Mouse (Mus musculus) 416B (cell line): ENCODE results near the gene 9130409I23Rik.

Experiments
- DNase-seq: peaks from one replicate; pipeline ENCODE4 v3.0.0; 2011; ENCODE audit warnings: low read depth

The 9130409I23Rik gene

DNA sequence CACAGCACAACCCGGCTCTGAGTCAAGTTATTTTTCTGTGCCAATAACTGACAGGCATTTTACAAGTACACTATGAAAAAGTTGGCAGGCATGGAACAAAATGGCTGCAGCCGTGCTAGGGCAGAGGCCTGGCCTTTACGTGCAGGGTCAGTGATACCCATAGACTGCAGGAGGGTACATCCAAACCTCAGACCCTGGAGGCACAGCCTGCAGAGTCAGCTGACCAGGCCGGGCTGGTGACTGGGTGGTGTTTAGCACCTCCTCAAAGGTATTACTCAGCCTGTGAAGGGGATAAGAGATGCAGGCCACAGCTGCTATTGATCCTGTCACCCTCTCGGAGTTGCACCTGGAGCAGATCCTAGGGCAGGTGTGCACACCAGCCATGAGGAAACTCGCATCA, at the start of gene 9130409I23Rik:
Gene 9130409I23Rik (plus strand): TSS at position 301 of the 400 bp plus-strand sequence.
- DNase-seq, result no peak

DNA sequence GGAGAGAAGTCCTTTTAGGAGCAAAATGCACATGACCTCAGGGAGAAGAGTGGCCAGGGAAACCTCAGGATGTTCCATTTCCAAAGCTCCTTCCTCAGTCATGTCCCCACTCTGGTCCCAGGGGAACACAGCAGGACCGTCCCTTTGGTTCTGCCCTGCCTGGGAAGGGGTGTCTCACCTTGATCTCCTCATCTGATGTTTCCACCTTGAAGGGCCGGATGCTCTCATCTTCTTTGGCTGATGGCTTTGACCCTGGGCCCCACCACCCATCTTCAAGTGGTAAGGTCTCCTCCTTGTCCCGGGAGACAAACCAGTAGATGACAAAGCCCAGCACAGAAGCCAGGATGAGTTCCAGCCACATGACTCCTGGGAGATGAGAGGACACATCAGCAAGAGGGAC, 49.4 kb upstream of the 9130409I23Rik start:
- DNase-seq, result no peak

DNA sequence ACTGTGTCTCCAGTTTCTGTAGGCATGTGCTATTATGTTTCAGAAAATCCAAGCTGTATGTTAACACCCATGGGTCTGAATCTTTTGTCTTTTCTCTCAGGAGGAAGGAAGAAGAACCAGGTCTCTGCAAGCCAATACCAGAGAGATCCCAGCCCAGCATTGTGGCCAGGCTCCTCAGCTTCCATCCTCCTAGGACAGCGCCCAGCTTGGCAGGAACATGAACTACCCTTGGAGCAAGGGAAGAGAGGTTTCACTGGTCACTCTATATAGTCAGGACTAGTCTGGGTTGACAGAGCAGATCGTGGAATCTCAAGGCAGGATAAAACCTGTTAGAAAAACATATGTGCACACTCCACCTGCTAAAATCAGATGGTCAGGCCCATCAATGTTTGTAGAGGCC, 47.2 kb upstream of the 9130409I23Rik start:
- DNase-seq, result no peak

DNA sequence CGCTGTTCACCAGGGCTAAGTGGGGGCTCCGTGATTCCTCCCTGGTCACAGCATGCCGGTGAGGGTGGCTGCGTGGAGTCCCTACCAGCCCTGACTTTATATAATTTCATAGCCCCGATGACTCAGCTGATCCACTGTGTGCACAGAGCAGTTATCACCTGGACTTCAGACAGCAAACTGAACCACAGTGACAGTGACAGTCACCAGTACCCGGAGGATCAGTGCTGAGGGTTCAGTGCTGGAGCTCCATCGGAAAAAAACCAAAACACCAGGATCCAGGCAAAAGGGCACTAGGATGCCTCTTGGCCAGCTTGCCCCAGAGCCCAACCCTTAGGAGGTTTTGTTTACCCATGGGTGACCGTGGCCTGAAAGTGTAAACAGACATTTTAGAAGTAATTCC, 45.7 kb upstream of the 9130409I23Rik start:
- DNase-seq, result no peak

DNA sequence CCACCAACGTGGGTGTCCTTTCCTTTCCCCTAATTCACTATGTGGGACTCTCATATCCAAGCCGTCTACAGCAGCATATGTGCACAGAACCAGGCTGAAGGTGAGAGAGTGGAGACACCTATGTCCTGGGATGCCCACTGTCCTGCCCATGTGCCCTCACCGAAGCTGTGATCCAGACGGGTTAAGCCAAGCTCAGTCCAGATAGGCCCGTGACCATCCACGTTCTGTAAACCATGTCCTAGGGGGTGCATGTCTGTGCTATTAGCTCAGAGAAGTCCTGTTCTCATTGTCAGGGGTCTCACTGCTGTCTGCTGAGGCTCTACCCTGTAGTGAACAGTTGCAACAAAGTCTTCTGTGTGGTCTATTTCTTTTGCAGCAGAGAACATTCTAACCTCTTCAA, 43.2 kb upstream of the 9130409I23Rik start:
- DNase-seq, result no peak

DNA sequence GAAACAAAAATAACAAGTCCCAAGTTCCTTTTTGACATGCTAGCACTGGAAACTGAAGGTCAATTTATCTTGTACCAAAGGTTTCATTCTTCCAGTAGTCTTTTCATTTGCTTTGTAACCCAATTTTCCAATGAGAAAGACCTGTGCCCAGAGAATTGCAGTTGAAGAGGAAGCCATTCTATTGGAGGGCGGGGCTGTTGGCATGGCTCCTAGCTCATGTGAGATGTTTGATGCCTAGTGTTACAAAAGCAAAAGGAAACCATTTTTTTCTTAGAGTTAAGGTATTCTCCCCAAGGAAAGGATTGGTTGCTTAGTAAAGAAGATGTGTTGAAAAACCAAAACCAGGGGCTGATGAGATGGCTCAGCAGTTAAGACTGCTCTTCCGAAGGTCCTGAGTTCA, 42.8 kb upstream of the 9130409I23Rik start:
- DNase-seq, result no peak

DNA sequence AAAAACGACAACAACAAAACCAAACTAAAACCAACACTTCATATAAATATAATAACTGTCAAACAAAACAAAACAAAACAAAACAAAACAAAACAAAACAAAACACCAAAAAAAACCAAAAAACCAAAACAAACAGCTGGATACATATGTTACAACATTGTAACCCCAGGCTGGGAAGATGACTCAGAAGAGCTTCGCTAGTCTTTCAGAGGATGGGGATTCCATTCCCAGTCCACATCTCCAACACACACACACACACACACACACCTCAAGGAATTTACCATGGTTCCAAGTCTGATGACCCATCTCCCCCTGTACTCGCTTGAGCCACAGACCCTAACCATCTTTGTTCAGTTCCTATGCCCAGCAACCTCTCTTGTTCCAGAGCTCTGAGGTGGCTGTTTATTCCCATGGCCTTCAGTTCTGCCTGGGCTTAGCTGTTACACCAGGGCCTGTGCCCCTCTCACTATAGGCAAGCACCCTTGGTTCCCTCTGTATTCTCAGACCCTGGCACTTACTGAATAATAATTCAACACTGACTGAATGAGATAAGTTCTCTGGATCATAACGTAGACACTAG, 41.9 kb upstream of the 9130409I23Rik start:
- DNase-seq, result no peak

DNA sequence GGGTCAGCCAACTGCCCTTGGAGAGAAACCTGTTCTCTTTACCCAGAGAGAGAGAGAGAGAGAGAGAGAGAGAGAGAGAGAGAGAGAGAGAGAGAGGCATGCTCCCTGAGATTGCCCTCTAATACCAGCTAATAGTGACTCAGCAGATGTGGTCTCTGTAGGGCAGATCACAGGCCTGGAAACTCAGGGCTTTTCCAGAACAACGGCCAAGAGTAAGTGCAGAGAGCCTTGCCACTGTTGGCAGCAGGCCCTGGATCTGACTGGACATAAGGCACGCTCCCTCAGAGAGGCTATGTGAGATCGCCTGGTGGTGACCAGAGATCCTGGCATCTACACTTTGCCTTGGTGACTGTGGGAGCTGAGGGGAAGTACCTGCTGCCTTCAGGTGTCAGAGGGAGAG, 41.3 kb upstream of the 9130409I23Rik start:
- DNase-seq, result peak; percentile 28

DNA sequence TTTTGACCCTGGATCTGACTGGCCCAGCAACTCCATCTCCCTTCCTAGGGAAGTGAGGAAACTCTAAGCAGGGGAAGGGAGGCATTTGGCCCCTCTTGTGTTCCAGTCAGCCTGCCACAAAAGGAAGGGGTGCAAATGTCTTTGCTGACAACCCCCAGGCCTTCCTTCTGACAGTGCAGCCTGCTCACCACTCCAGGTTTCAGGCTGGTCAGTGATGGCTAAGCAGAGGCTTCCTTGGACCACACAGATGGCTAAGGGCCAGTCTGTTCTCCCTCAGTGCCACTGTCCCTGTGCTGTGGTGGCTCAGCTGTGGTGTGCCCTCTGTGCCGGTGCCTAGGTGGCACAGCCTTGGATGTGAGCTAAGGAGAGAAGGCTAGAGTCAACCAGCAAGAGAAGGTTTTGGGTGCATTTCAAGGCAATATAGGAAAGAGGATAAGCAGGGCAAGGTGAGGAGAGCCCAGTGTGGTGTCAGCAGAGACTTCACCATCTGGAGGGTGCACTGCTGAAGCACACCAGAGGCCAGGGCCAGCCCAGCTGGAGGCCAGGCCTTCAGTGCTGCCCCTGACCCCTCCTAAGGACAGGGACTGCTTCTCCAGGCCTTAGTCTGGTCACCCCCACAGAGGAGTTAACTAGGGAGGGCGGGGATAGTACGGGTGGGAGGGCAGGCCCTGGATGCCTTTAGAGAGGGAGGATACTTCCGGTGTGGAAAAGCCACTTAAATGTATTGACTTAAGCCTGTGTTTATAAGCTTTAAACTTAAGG, 40.7 kb upstream of the 9130409I23Rik start:
- DNase-seq, result no peak

DNA sequence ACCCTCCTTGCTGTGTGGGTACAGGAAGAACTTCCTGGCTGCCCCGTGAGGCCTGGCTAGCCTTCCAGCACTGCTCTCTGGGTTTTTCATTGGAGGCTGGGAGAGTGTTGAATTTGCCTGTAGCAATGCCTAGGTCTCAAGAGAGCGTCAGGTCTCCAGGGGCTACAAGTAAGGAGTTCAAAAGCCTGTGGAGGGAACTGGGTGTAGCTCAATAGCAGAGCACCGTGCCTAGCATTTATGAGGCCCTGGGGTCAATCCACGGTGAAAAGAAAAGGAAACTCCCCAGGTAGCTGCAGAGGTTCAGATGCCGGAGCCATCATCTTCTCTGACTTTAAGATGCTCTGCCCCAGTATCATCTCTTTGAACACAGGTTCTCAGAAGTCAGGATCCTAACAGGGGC, 39.4 kb upstream of the 9130409I23Rik start:
- DNase-seq, result no peak

DNA sequence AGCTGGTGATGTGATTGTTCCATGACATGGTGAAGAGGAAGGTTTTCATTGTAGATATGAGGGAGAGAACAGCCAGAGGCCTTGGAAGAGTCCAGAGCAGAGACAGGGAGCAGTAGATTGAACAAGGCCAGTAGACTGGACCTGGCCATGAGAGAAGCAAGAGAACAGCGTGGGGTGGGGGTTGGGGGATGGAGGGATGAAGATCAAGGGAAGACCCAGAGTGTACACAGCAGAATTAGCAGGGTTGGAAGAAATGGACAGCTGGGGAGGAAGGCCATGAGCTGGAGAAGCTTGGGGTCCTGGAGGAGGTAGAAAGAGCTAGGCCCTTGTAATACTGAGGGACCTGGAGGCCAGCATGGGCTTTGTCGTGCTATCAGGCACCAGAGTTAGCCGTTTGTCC, 38.6 kb upstream of the 9130409I23Rik start:
- DNase-seq, result no peak

DNA sequence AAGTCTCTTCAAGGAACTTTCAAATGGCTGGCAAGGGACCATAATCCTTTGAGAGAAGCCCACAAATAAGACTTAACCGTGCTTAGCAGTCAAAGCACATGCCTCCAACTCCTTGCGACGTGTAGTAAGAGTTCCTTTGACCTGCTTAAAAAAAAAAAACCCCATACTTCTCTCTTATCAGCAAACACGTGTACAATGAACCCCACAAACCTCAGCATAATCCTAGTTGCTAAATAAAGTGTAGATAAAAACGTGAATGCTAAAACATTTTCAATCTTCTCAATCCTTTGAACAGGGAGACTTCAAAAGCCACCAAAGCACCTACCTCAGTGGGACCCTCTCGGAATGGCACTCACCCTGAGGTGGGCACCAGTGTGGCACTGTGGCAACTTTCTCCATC, 37.6 kb upstream of the 9130409I23Rik start:
- DNase-seq, result no peak

DNA sequence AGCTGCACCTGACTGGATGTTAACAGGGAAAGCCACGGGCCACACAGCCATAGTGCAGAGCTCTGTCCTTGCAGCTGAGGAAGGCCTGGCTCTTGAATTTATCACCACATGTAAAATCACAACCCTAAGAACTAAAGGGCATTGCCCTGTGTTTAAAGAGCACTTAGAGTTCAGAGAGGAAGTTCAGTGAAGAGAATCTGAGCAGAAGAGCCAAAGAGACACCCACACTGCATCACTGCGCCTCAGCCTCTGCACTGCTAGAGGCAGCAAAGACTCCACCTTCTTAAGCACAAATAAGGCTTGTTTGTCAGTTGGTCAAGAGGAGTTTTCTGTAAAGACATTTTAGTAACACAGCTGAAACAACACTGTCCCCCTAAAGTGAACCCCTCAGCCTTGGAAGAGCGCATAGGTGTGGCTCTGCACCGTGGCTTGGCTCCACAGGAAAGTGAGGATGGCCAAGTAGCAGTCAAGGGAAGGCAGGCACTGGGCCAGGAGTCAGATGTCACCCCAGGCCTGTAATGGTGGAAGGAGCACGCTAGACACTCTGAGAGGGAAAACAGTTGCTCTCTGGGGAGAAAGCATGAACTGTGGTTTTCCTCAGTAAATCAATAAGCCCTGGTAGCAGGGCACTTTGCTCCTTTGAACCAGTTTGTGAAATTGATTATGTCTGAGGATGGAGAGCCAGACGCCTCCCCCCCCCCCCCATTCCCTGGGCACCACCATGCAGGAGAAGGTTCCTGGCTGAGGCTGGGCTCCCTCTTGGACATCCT, 36.1 kb upstream of the 9130409I23Rik start:
- DNase-seq, result no peak

DNA sequence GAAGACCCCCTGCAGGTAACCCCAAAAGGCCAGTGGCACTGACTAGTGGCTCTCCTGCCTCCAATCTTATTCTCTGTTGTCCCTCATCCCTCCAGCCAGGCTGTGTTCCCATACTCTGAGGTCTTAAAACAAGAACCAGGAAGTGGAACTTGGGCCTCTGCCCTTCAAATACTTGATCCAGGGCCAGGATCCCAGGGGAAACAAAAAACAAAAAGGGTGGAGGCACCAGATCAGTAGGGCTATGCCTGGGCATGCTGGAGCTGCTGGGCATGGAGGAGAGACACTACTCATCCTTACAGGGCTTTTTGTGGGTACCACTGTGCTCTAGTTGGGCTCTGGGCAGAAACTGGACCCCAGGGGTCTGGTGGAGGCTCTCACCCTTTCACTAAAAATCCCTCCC, 35.5 kb upstream of the 9130409I23Rik start:
- no peak for DNase-seq

DNA sequence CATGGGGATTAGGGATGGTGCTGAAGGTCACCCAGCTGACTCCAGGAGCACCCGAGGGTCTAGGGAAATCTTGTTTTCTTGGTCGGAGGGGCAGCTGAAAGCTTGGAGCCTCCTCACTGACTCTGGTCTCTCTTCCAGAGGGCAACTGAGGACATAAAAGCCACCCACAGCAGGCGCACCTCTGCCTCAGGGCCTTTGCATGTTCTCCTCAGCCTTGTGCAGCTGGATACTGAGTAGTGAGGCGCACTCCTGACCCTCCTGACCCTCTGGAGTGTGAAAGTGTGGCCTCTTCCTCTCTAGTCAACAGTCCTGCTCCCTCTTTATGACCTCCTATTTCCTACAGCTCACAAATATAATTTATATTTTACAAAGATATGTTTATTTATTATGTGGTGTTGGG, 35.0 kb upstream of the 9130409I23Rik start:
- no peak for DNase-seq

DNA sequence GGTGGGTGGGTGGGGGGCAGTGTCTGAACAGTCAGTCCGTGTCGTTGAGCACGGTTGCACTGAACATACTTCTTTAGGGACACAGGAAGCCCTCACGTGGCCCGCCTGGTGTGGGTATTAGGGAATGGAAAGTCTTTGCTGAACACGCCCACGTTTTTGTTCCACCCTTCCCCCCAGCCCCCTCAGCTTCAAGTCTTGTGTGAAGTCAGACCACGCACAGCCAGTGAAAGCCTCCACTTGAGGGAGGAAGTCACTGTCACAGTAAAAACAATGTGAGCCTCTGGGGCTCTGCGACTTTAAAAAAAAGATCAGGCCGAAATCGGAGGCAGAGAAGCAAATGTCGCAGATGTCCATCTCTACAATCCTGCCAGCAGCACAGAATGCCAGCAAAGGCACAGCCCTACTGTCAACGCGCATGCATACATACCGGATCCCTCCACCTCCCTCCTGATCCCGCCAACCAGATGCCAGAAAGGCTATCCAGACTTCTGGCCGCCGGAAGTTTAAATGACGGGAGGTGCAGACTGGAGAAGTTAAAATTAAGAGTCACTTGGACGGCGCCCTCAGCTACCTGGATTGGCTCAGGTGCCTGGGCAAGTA, 34.4 kb upstream of the 9130409I23Rik start:
- DNase-seq, result no peak

DNA sequence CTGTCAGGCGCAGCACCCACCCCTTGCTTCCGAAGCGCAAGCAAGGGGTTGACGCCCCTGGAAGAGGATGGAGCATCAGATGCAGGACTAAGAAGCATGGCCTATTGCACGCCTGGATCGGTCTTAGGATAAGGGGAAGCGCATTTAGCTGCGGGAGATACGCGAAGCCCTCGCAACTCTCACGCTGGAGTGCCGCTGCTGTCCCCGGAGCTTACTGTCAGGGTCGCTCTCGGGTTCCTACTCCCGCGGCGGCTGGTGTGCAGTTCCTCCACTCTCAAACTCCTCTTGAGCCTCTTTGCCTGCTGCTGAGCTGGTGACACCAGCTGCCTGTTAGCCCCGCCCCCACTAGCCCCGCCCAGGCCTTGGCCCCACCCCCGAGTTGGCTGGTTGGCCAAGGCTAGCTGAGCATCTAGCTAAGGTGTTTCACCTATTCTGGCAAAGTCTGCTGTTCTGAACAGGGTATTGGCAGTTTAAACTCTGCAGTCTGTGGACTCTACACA, 33.8 kb upstream of the 9130409I23Rik start:
- DNase-seq, result no peak

DNA sequence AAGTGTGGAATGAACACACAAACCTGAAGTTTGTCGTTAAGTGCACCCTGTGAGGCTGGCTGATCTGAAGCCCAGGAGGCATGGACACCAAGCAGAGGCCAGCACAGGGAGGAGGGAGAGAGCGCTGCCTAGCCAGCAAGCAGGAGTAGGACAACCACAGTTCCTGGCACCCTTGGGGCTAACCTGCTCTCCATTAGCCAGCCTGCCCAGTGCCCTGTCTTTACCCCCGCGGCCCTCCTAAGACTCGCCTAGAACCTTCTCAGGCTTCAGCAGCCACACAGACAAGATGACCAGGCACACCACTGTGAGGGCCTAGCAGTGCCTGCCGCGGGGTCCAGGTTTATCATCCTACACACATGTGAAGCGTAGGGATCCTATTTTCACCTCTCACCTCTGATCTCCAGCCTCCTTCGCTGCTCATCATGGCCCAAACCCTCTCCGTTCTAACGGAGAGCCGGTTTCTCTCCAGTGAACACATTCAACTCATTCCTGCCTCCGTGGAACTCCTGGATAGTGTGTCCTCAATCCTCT, 33.1 kb upstream of the 9130409I23Rik start:
- DNase-seq, result no peak

DNA sequence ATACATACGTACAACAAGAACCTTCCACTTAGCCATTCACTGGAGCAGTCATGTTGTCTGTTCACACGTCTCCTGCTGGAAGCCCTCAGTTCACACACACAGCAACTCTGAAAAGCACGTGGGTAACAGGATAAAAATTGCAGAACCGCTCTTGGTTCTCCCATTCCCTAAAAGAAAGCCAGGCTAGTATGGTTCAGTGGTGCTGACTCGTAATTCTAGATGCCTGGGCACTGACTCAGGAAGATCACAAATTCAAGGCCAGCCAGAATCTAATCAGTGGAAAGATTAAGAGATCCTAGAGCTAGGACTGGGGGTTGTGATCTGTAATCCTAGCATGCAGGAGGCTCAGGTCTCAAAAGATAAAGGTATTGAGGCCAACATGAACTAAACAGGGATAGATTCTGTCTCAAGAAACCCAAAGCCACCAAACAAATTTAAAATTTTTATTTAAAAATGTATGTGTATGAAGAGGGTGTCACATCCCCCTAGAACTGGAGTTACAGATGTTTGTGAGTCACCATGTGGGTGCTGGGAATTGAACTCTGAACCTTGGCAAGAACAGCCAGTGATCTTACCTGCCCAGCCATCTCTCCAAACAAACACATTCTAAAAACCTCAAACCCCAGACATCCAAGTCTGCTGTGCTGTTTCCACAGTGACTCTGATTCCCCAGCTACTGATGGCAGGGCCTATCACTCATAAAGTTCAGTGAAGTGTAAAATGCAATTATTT, 30.1 kb upstream of the 9130409I23Rik start, which contains the start of gene Ephx1:
Gene Ephx1 (minus strand): TSS at position 149 of the 732 bp plus-strand sequence.
- DNase-seq, result no peak

DNA sequence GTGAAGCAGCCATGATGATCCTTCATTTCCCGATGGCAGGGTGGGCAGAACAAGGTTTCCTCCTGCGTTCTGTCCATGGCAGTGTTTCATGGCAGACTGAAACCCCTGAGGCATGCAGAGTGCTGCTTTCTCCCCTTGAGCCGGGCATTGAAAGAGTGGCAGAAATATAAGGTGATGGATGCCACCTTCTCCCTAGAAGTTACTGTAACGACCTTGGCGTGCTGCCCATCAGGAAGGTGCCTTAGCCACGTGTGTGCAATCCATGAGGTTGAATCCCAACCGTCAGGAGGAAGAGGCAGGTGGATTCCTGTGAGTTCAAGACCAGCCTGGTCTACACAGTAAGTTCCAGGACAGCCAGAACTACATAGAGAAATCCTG, 29.6 kb upstream of the 9130409I23Rik start:
- no peak for DNase-seq

DNA sequence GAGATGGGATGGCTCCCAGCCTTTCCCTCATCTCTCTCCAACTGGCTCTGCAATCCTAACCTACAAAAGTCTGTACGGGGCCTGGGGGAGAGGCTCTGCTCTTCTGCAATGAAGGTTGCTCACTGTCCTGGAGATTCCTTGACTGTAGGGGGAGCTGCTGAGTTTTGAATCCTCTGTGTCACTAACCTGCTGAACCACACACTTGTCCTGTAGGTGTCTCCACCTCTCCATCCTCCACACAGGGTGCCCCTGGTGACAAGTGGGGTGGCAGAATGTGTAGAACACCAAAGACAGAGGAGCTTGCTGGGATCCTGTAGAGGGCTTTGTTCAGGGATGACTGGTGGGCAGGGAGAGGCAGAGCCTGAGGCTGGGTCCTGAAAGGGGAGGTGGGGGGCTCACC, 28.8 kb upstream of the 9130409I23Rik start:
- DNase-seq, result peak; percentile 83
